Mouse (Mus musculus) G1E (cell line): Measurements from ENCODE around the gene E2f4.

Experiments
- CTCF ChIP-seq: IDR thresholded peaks from 2 replicates; pipeline ENCODE4 v1.5.1; 2012; ENCODE audit warnings: low read depth, low read length, inconsistent platforms, mixed read lengths
- GATA1 ChIP-seq: IDR thresholded peaks from 2 replicates; pipeline ENCODE4 v1.6.1; 2012; ENCODE audit warnings: borderline replicate concordance, low read length, inconsistent platforms, mixed read lengths

DNA sequence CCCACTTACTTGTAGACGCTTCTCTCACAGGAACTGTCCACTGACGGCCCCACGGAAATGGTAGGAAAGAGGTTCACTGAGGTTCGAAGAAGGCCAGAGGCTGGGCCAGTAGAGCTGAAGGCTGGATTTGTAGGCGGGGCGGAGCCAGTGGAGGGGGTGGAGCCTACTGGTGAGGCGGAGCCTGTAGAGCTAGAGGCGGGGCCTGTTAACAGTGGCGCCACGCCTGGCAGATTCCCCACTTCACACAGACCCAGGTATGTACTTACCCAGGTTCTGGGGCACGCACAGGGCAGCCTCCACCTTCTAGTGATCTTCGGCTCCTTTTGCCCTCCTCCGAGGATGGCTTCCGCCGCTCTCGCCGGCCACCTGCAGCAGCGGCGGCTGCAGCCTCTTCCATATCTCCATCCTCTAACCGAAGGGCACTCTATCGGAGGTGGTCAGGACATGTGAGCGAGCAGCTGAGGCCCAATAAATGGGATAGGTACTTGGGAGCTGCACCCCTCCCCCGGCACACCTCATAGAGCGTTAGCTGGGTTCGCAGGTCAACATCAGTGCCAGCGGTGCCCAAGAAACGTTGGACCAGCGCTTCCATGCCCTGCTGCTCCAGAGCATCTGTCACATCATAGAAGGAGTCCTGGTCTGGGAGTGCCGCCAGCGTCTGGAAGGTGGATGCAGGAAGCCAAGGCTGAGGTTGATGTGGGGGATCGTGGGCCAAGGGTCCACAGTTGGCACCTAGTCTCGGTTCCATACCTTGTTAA lies 39.1 kb downstream of the E2f4 start:
- TF ChIP-seq CTCF (no peak), GATA1 (no peak)
